Mouse (Mus musculus): Measurements from ENCODE around the gene Hspa1b. TPM values are rescaled to one million over a fixed set of nuclear protein-coding genes. Genes with fewer than 3 reads are reported as not detected.

The Hspa1b gene
- polyA plus RNA-seq, 1 experiment from 2014 or later, result not detected

Other genes starting within 250 kb of the Hspa1b start
- gene C4b, start 215.4 kb downstream of the Hspa1b start, polyA plus RNA-seq (2015; fragmentation: Nextera tagmentation; extraction: Ambion mirVana), result 0.16 TPM in 1 of 2 replicates, not detected in the other
- not detected in 2 replicates for gene Cyp21a1, start 154.7 kb downstream of the Hspa1b start, polyA plus RNA-seq (2015; fragmentation: Nextera tagmentation; extraction: Ambion mirVana)
- 33.4 and 50.4 TPM in 2 replicates for gene Stk19, start 122.3 kb downstream of the Hspa1b start, polyA plus RNA-seq (2015; fragmentation: Nextera tagmentation; extraction: Ambion mirVana)
- 64.8 and 75.6 TPM in 2 replicates for gene Dxo, start 122.2 kb downstream of the Hspa1b start, polyA plus RNA-seq (2015; fragmentation: Nextera tagmentation; extraction: Ambion mirVana)
- gene Skiv2l, start 109.0 kb downstream of the Hspa1b start, polyA plus RNA-seq (2015; fragmentation: Nextera tagmentation; extraction: Ambion mirVana), result 65.6 and 67.5 TPM in 2 replicates
- gene Nelfe, start 108.8 kb downstream of the Hspa1b start, polyA plus RNA-seq (2015; fragmentation: Nextera tagmentation; extraction: Ambion mirVana), result 87.5 and 97.7 TPM in 2 replicates
- gene Cfb, start 96.7 kb downstream of the Hspa1b start, polyA plus RNA-seq (2015; fragmentation: Nextera tagmentation; extraction: Ambion mirVana), result 1.1 and 1.3 TPM in 2 replicates
- 7.1 and 8.0 TPM in 2 replicates for gene Zbtb12, start 79.8 kb downstream of the Hspa1b start, polyA plus RNA-seq (2015; fragmentation: Nextera tagmentation; extraction: Ambion mirVana)
- 0.29 TPM in 1 of 2 replicates, not detected in the other for gene Gm20547, start 77.2 kb downstream of the Hspa1b start, polyA plus RNA-seq (2015; fragmentation: Nextera tagmentation; extraction: Ambion mirVana)
- gene C2, start 61.0 kb downstream of the Hspa1b start, polyA plus RNA-seq (2015; fragmentation: Nextera tagmentation; extraction: Ambion mirVana), result 1.6 and 1.7 TPM in 2 replicates
- 107 and 121 TPM in 2 replicates for gene Ehmt2, start 60.8 kb downstream of the Hspa1b start, polyA plus RNA-seq (2015; fragmentation: Nextera tagmentation; extraction: Ambion mirVana)
- gene Slc44a4, start 44.8 kb downstream of the Hspa1b start, polyA plus RNA-seq (2015; fragmentation: Nextera tagmentation; extraction: Ambion mirVana), result 0.09 TPM in 1 of 2 replicates, not detected in the other
- gene Neu1, start 28.0 kb downstream of the Hspa1b start, polyA plus RNA-seq (2015; fragmentation: Nextera tagmentation; extraction: Ambion mirVana), result 31.8 and 36.8 TPM in 2 replicates
- not detected in 2 replicates for gene Gm20481, start 10.7 kb upstream of the Hspa1b start, polyA plus RNA-seq (2015; fragmentation: Nextera tagmentation; extraction: Ambion mirVana)
- 3.3 and 5.2 TPM in 2 replicates for gene Hspa1a, start 12.9 kb upstream of the Hspa1b start, polyA plus RNA-seq (2015; fragmentation: Nextera tagmentation; extraction: Ambion mirVana)
- 1.5 and 1.7 TPM in 2 replicates for gene Hspa1l, start 13.5 kb upstream of the Hspa1b start, polyA plus RNA-seq (2015; fragmentation: Nextera tagmentation; extraction: Ambion mirVana)
- gene Lsm2, start 22.6 kb upstream of the Hspa1b start, polyA plus RNA-seq (2015; fragmentation: Nextera tagmentation; extraction: Ambion mirVana), result 119 and 121 TPM in 2 replicates
- gene Vars, start 41.7 kb upstream of the Hspa1b start, polyA plus RNA-seq (2015; fragmentation: Nextera tagmentation; extraction: Ambion mirVana), result 81.7 and 85.2 TPM in 2 replicates
- gene Vwa7, start 57.3 kb upstream of the Hspa1b start, polyA plus RNA-seq (2015; fragmentation: Nextera tagmentation; extraction: Ambion mirVana), result 0.12 and 0.14 TPM in 2 replicates
- gene Sapcd1, start 68.8 kb upstream of the Hspa1b start, polyA plus RNA-seq (2015; fragmentation: Nextera tagmentation; extraction: Ambion mirVana), result 2.2 and 2.7 TPM in 2 replicates
- 3.1 and 3.4 TPM in 2 replicates for gene Msh5, start 87.5 kb upstream of the Hspa1b start, polyA plus RNA-seq (2015; fragmentation: Nextera tagmentation; extraction: Ambion mirVana)
- gene Clic1, start 90.7 kb upstream of the Hspa1b start, polyA plus RNA-seq (2015; fragmentation: Nextera tagmentation; extraction: Ambion mirVana), result 79.3 and 85.5 TPM in 2 replicates
- 484 and 489 TPM in 2 replicates for gene Ddah2, start 99.8 kb upstream of the Hspa1b start, polyA plus RNA-seq (2015; fragmentation: Nextera tagmentation; extraction: Ambion mirVana)
- not detected in 2 replicates for gene Ly6g6c, start 106.2 kb upstream of the Hspa1b start, polyA plus RNA-seq (2015; fragmentation: Nextera tagmentation; extraction: Ambion mirVana)
- gene Mpig6b, start 106.9 kb upstream of the Hspa1b start, polyA plus RNA-seq (2015; fragmentation: Nextera tagmentation; extraction: Ambion mirVana), result 0.24 TPM in 1 of 2 replicates, not detected in the other
- gene Ly6g6e, start 117.7 kb upstream of the Hspa1b start, polyA plus RNA-seq (2015; fragmentation: Nextera tagmentation; extraction: Ambion mirVana), result 11.8 and 12.3 TPM in 2 replicates
- gene Ly6g6d, start 118.8 kb upstream of the Hspa1b start, polyA plus RNA-seq (2015; fragmentation: Nextera tagmentation; extraction: Ambion mirVana), result 1.2 and 1.6 TPM in 2 replicates
- not detected in 2 replicates for gene Ly6g6f, start 126.4 kb upstream of the Hspa1b start, polyA plus RNA-seq (2015; fragmentation: Nextera tagmentation; extraction: Ambion mirVana)
- 93.1 and 109 TPM in 2 replicates for gene Abhd16a, start 130.0 kb upstream of the Hspa1b start, polyA plus RNA-seq (2015; fragmentation: Nextera tagmentation; extraction: Ambion mirVana)
- gene Ly6g5c, start 149.0 kb upstream of the Hspa1b start, polyA plus RNA-seq (2015; fragmentation: Nextera tagmentation; extraction: Ambion mirVana), result not detected in 2 replicates
- 0.62 and 1.3 TPM in 2 replicates for gene Ly6g5b, start 156.2 kb upstream of the Hspa1b start, polyA plus RNA-seq (2015; fragmentation: Nextera tagmentation; extraction: Ambion mirVana)
- 29.6 and 29.8 TPM in 2 replicates for gene Gpank1, start 162.2 kb upstream of the Hspa1b start, polyA plus RNA-seq (2015; fragmentation: Nextera tagmentation; extraction: Ambion mirVana)
- 308 and 320 TPM in 2 replicates for gene Csnk2b, start 162.8 kb upstream of the Hspa1b start, polyA plus RNA-seq (2015; fragmentation: Nextera tagmentation; extraction: Ambion mirVana)
- gene D17H6S53E, start 167.1 kb upstream of the Hspa1b start, polyA plus RNA-seq (2015; fragmentation: Nextera tagmentation; extraction: Ambion mirVana), result 6.1 and 8.6 TPM in 2 replicates
- 0.56 TPM in 1 of 2 replicates, not detected in the other for gene Apom, start 172.8 kb upstream of the Hspa1b start, polyA plus RNA-seq (2015; fragmentation: Nextera tagmentation; extraction: Ambion mirVana)
- 85.4 and 86.7 TPM in 2 replicates for gene Bag6, start 175.9 kb upstream of the Hspa1b start, polyA plus RNA-seq (2015; fragmentation: Nextera tagmentation; extraction: Ambion mirVana)
- gene Prrc2a, start 205.7 kb upstream of the Hspa1b start, polyA plus RNA-seq (2015; fragmentation: Nextera tagmentation; extraction: Ambion mirVana), result 156 and 195 TPM in 2 replicates
- 5.9 and 8.0 TPM in 2 replicates for gene Aif1, start 216.8 kb upstream of the Hspa1b start, polyA plus RNA-seq (2015; fragmentation: Nextera tagmentation; extraction: Ambion mirVana)
- gene Lst1, start 229.2 kb upstream of the Hspa1b start, polyA plus RNA-seq (2015; fragmentation: Nextera tagmentation; extraction: Ambion mirVana), result 4.5 and 4.9 TPM in 2 replicates
- 0.24 TPM in 1 of 2 replicates, not detected in the other for gene Ltb, start 235.2 kb upstream of the Hspa1b start, polyA plus RNA-seq (2015; fragmentation: Nextera tagmentation; extraction: Ambion mirVana)
- gene Tnf, start 242.8 kb upstream of the Hspa1b start, polyA plus RNA-seq (2015; fragmentation: Nextera tagmentation; extraction: Ambion mirVana), result not detected in 2 replicates
- 0.24 and 0.35 TPM in 2 replicates for gene Lta, start 246.1 kb upstream of the Hspa1b start, polyA plus RNA-seq (2015; fragmentation: Nextera tagmentation; extraction: Ambion mirVana)

Measured in forebrain, embryonic 16.5 days (tissue).